Mouse (Mus musculus): Measurements from ENCODE around the gene Eqtn. TPM values are rescaled to one million over a fixed set of nuclear protein-coding genes. Genes with fewer than 3 reads are reported as not detected.

Eqtn gene
- 0.07 and 0.11 TPM in 2 replicates for polyA plus RNA-seq (2012; rRNA removed)
- polyA plus RNA-seq (2014; fragmentation: Nextera tagmentation; extraction: Ambion mirVana): not detected in 2 replicates

GRCm38 (mm10) chr4:94928743-94929142, at the start of gene Eqtn:
Gene Eqtn (minus strand): TSS chr4:94928843.
- no peaks in the 10 kb centered on the region for H3K27me3 ChIP-seq (ENCODE audit: control insufficient read depth, insufficient read depth, low read length)
- no peak within 1 kb of the TSS for H3K4me3 ChIP-seq (ENCODE audit: insufficient read depth in 1 of 2, low read depth in 2 of 2, low read length in 2 of 2)
- H3K9me3 ChIP-seq (ENCODE audit: control insufficient read depth, low read length): no peaks in the 10 kb centered on the region
- no peaks in the 10 kb centered on the region for H3K36me3 ChIP-seq (replicated peaks; ENCODE audit: control insufficient read depth, insufficient read depth, low read depth)
- no peak within 1 kb of the TSS for H3K9ac ChIP-seq (replicated peaks)
- no peaks in the 10 kb centered on the region for H3K4me1 ChIP-seq (replicated peaks; ENCODE audit: control insufficient read depth in 2 of 2, insufficient read depth in 2 of 2, low read length in 1 of 2)
- no peak for ATAC-seq (ENCODE audit: insufficient read depth)
- no peak within 1 kb of the TSS for H3K4me2 ChIP-seq (ENCODE audit: low read depth)
- no peak for DNase-seq (ENCODE audit: low read depth in 3 of 3, low spot score in 3 of 3)
- TF ChIP-seq EP300 (IDR thresholded peaks at IDR 0.05; ENCODE audit: low read depth) (no peak), CTCF (IDR thresholded peaks at IDR 0.05; ENCODE audit: low read depth) (no peak)
- no peak within 1 kb of the TSS for H3K27ac ChIP-seq

- no peak for TF ChIP-seq CTCF (IDR thresholded peaks at IDR 0.05; ENCODE audit: low read depth)
- no peak for ATAC-seq (ENCODE audit: insufficient read depth)
- no peak overlapping the region for H3K4me2 ChIP-seq (ENCODE audit: low read depth)
- no peaks in the 10 kb centered on the region for H3K9me3 ChIP-seq (ENCODE audit: control insufficient read depth, low read length)
- peaks cover 20% of the 10 kb centered on the region for H3K36me3 ChIP-seq (replicated peaks; ENCODE audit: control insufficient read depth, insufficient read depth, low read depth)
- H3K9ac ChIP-seq (replicated peaks): no peak overlapping the region
- peaks cover 8 to 9% of the 10 kb centered on the region in 2 experiments for H3K4me1 ChIP-seq (replicated peaks; ENCODE audit: control insufficient read depth in 2 of 2, insufficient read depth in 2 of 2, low read length in 1 of 2)
- H3K27me3 ChIP-seq (ENCODE audit: control insufficient read depth, insufficient read depth, low read length): no peaks in the 10 kb centered on the region
- H3K4me3 ChIP-seq (ENCODE audit: insufficient read depth in 1 of 2, low read depth in 2 of 2, low read length in 2 of 2): no peak overlapping the region
- WGBS (ENCODE audit: insufficient replicate concordance): 75% methylated on average over 2 of the region's 2 CpGs
- no peak for DNase-seq (ENCODE audit: low read depth in 3 of 3, low spot score in 3 of 3)
- no peak overlapping the region for H3K27ac ChIP-seq
Measured at GRCm38 (mm10) chr4:94973321-94973720, 44.7 kb upstream of the Eqtn start.

- DNase-seq (ENCODE audit: low read depth in 3 of 3, low spot score in 3 of 3) (no peak), ATAC-seq (ENCODE audit: insufficient read depth) (no peak)
- TF ChIP-seq CTCF (IDR thresholded peaks at IDR 0.05; ENCODE audit: low read depth) (no peak), EP300 (IDR thresholded peaks at IDR 0.05; ENCODE audit: low read depth) (no peak)
- no peaks in the 10 kb centered on the region for H3K27me3 ChIP-seq (ENCODE audit: control insufficient read depth, insufficient read depth, low read length)
- peaks cover 39% of the 10 kb centered on the region for H3K36me3 ChIP-seq (replicated peaks; ENCODE audit: control insufficient read depth, insufficient read depth, low read depth)
- H3K4me3 ChIP-seq (ENCODE audit: insufficient read depth in 1 of 2, low read depth in 2 of 2, low read length in 2 of 2): no peak overlapping the region
- H3K4me2 ChIP-seq (ENCODE audit: low read depth): no peak overlapping the region
- H3K9me3 ChIP-seq (ENCODE audit: control insufficient read depth, low read length): no peaks in the 10 kb centered on the region
- no peak overlapping the region for H3K9ac ChIP-seq (replicated peaks)
- 42% methylated on average over 3 of the region's 3 CpGs for WGBS (ENCODE audit: insufficient replicate concordance)
- no peaks in the 10 kb centered on the region for H3K4me1 ChIP-seq (replicated peaks; ENCODE audit: control insufficient read depth in 2 of 2, insufficient read depth in 2 of 2, low read length in 1 of 2)
- H3K27ac ChIP-seq: no peak overlapping the region
Measured at GRCm38 (mm10) chr4:94952773-94953172, 24.1 kb upstream of the Eqtn start.

GRCm38 (mm10) chr4:94941221-94941855, 12.7 kb upstream of the Eqtn start:
- peaks cover 2% of the 10 kb centered on the region; the same call in 1 of the 2 replicates for H3K36me3 ChIP-seq (replicated peaks; ENCODE audit: control insufficient read depth, insufficient read depth, low read depth)
- ATAC-seq (ENCODE audit: insufficient read depth): no peak
- TF ChIP-seq EP300 (IDR thresholded peaks at IDR 0.05; ENCODE audit: low read depth): no peak
- TF ChIP-seq CTCF (IDR thresholded peaks at IDR 0.05; ENCODE audit: low read depth): no peak
- H3K4me3 ChIP-seq (ENCODE audit: insufficient read depth in 1 of 2, low read depth in 2 of 2, low read length in 2 of 2): no peak overlapping the region
- no peak overlapping the region for H3K4me2 ChIP-seq (ENCODE audit: low read depth)
- no peaks in the 10 kb centered on the region for H3K9me3 ChIP-seq (ENCODE audit: control insufficient read depth, low read length)
- H3K9ac ChIP-seq (replicated peaks): no peak overlapping the region
- no peak overlapping the region for H3K27ac ChIP-seq
- DNase-seq (ENCODE audit: low read depth in 3 of 3, low spot score in 3 of 3): no peak
- H3K27me3 ChIP-seq (ENCODE audit: control insufficient read depth, insufficient read depth, low read length): no peaks in the 10 kb centered on the region
- WGBS (ENCODE audit: insufficient replicate concordance): 73% methylated on average over 11 of the region's 11 CpGs
- H3K4me1 ChIP-seq (replicated peaks; ENCODE audit: control insufficient read depth in 2 of 2, insufficient read depth in 2 of 2, low read length in 1 of 2): no peaks in the 10 kb centered on the region

GRCm38 (mm10) chr4:94901780-94902179, 26.9 kb downstream of the Eqtn start:
- ATAC-seq (ENCODE audit: insufficient read depth) (no peak), DNase-seq (ENCODE audit: low read depth in 3 of 3, low spot score in 3 of 3) (no peak)
- WGBS (ENCODE audit: insufficient replicate concordance): 30% methylated on average over 3 of the region's 3 CpGs
- TF ChIP-seq EP300 (IDR thresholded peaks at IDR 0.05; ENCODE audit: low read depth): no peak
- TF ChIP-seq CTCF (IDR thresholded peaks at IDR 0.05; ENCODE audit: low read depth): no peak
- Histone ChIP-seq H3K9me3 (ENCODE audit: control insufficient read depth, low read length) (no peaks in the 10 kb centered on the region), H3K4me1 (replicated peaks; ENCODE audit: control insufficient read depth in 2 of 2, insufficient read depth in 2 of 2, low read length in 1 of 2) (no peaks in the 10 kb centered on the region), H3K9ac (replicated peaks) (no peak overlapping the region), H3K27me3 (ENCODE audit: control insufficient read depth, insufficient read depth, low read length) (no peaks in the 10 kb centered on the region), H3K4me3 (ENCODE audit: insufficient read depth in 1 of 2, low read depth in 2 of 2, low read length in 2 of 2) (no peak overlapping the region), H3K4me2 (ENCODE audit: low read depth) (no peak overlapping the region), H3K36me3 (replicated peaks; ENCODE audit: control insufficient read depth, insufficient read depth, low read depth) (no peaks in the 10 kb centered on the region), H3K27ac (no peak overlapping the region)
